Mouse (Mus musculus) lung, postnatal 0 days (tissue): Measurements from ENCODE around the gene Tpst1. TPM values are rescaled to one million over a fixed set of nuclear protein-coding genes. Genes with fewer than 3 reads are reported as not detected.

ENCODE experiments used
- ATAC-seq: fragments of 200-750 bp; cut with Nextera tagmentation; 2 replicates; pipeline ENCODE4 v1.8.0; 2017; ENCODE audit warnings: moderate library complexity
- DNase-seq: peaks from one replicate; pipeline ENCODE4 v3.0.0-alpha.2; 2016; ENCODE audit warnings: low spot score
- H3K27ac ChIP-seq: fragments of 300-500 bp; sonication (generic); 2 replicates; pipeline ENCODE4 v1.5.1; 2014; ENCODE audit warnings: antibody characterized with exemption, mild to moderate bottlenecking, low read length, mixed read lengths
- H3K27me3 ChIP-seq: fragments of 300-500 bp; sonication (generic); replicated peaks from 2 replicates; pipeline ENCODE4 v1.6.1; 2014; ENCODE audit warnings: low read length, mixed read lengths; ENCODE audit not compliant: insufficient read depth
- H3K36me3 ChIP-seq: fragments of 300-500 bp; sonication (generic); 2 replicates; pipeline ENCODE4 v1.6.1; 2014; ENCODE audit warnings: low read length, mixed read lengths; ENCODE audit not compliant: insufficient read depth
- H3K4me1 ChIP-seq: fragments of 300-500 bp; sonication (generic); 2 replicates; pipeline ENCODE4 v1.6.1; 2014; ENCODE audit warnings: antibody characterized with exemption, low read depth, low read length, mixed read lengths; ENCODE audit not compliant: insufficient read depth
- H3K4me2 ChIP-seq: fragments of 300-500 bp; sonication (generic); replicated peaks from 2 replicates; pipeline ENCODE4 v1.6.1; 2014; ENCODE audit warnings: low read depth, mild to moderate bottlenecking, low read length, moderate library complexity, mixed read lengths
- H3K4me3 ChIP-seq: fragments of 300-500 bp; sonication (generic); 2 replicates; pipeline ENCODE4 v1.5.1; 2014; ENCODE audit warnings: low read depth, low read length
- H3K9ac ChIP-seq: fragments of 300-500 bp; sonication (generic); replicated peaks from 2 replicates; pipeline ENCODE4 v1.6.1; 2014; ENCODE audit warnings: low read depth, mild to moderate bottlenecking
- H3K9me3 ChIP-seq: fragments of 300-500 bp; sonication (generic); 2 replicates; pipeline ENCODE4 v1.6.1; 2016; ENCODE audit warnings: low read length, mixed read lengths
- CTCF ChIP-seq: IDR thresholded peaks from 2 replicates; pipeline ENCODE4 v1.5.1; 2016; ENCODE audit warnings: antibody characterized with exemption, mild to moderate bottlenecking
- EP300 ChIP-seq: IDR thresholded peaks from 2 replicates; pipeline ENCODE4 v1.6.1; 2016; ENCODE audit warnings: antibody characterized with exemption, mild to moderate bottlenecking, control low read depth
- WGBS: fragments of 180-500 bp; shearing (Covaris S2); extraction: QIAGEN DNeasy Blood & Tissue Kit; methylation state at CpG from one replicate; pipeline ENCODE4 v1.1.7; 2014; 5-methylcytosine and 5-hydroxymethylcytosine counted together
- polyA plus RNA-seq: library from polyadenylated mRNA; unstranded; fragments of >200 nt; fragmentation: Nextera tagmentation; extraction: Ambion mirVana; gene quantifications from 2 replicates; pipeline ENCODE4 v1.2.1, GENCODE M21; 2015

Tpst1 gene
- polyA plus RNA-seq, 1 experiment from 2014 or later = 31.5 TPM

GRCm38 (mm10) chr5:130089626-130090393, 16.7 kb downstream of the Tpst1 start:
- ATAC-seq (peak; percentile 48), DNase-seq (peak; percentile 37)
- Histone ChIP-seq H3K36me3 (no peaks in the 10 kb centered on the region), H3K4me1 (no peaks in the 10 kb centered on the region), H3K9ac (no peak overlapping the region), H3K27ac (no peak overlapping the region), H3K27me3 (no peaks in the 10 kb centered on the region), H3K4me3 (no peak overlapping the region), H3K4me2 (no peak overlapping the region), H3K9me3 (no peaks in the 10 kb centered on the region)
- 73% methylated on average over 18 of the region's 18 CpGs for WGBS
- TF ChIP-seq CTCF (no peak), EP300 (no peak)

- Histone ChIP-seq H3K9ac (no peak overlapping the region), H3K9me3 (no peaks in the 10 kb centered on the region), H3K27me3 (no peaks in the 10 kb centered on the region), H3K27ac (no peak overlapping the region), H3K4me3 (no peak overlapping the region), H3K36me3 (no peaks in the 10 kb centered on the region), H3K4me1 (no peaks in the 10 kb centered on the region), H3K4me2 (no peak overlapping the region)
- 74% methylated on average over 12 of the region's 12 CpGs for WGBS
- no peak for TF ChIP-seq EP300
- no peak for TF ChIP-seq CTCF
- peak; percentile 25 for DNase-seq
- peak; percentile 71 for ATAC-seq
Measured at GRCm38 (mm10) chr5:130096754-130097153, 23.6 kb downstream of the Tpst1 start.

- Histone ChIP-seq H3K27ac (no peak overlapping the region), H3K9me3 (no peaks in the 10 kb centered on the region), H3K36me3 (no peaks in the 10 kb centered on the region), H3K4me3 (no peak overlapping the region), H3K4me1 (no peaks in the 10 kb centered on the region), H3K4me2 (no peak overlapping the region), H3K9ac (no peak overlapping the region), H3K27me3 (no peaks in the 10 kb centered on the region)
- TF ChIP-seq CTCF (no peak), EP300 (no peak)
- ATAC-seq = 0 out of 2 replicates have a peak, but pooled peaks have one; percentile 23
- WGBS = 34% methylated on average over 2 of the region's 2 CpGs
- no peak for DNase-seq
Measured at GRCm38 (mm10) chr5:130097837-130098236, 24.7 kb downstream of the Tpst1 start.

- H3K36me3 ChIP-seq = no peaks in the 10 kb centered on the region
- no peak overlapping the region for H3K9ac ChIP-seq
- ATAC-seq = no peak
- H3K27me3 ChIP-seq = no peaks in the 10 kb centered on the region
- DNase-seq = no peak
- H3K27ac ChIP-seq = no peak overlapping the region
- TF ChIP-seq EP300 (no peak), CTCF (no peak)
- no peak overlapping the region for H3K4me2 ChIP-seq
- H3K4me1 ChIP-seq = no peaks in the 10 kb centered on the region
- H3K9me3 ChIP-seq = no peaks in the 10 kb centered on the region
- WGBS = 93% methylated on average over 17 of the region's 17 CpGs
- H3K4me3 ChIP-seq = no peak overlapping the region
Measured at GRCm38 (mm10) chr5:130101724-130102123, 28.6 kb downstream of the Tpst1 start.

- Histone ChIP-seq H3K9me3 (no peaks in the 10 kb centered on the region), H3K4me1 (no peaks in the 10 kb centered on the region), H3K36me3 (no peaks in the 10 kb centered on the region), H3K27ac (no peak overlapping the region), H3K4me2 (no peak overlapping the region), H3K27me3 (no peaks in the 10 kb centered on the region), H3K4me3 (no peak overlapping the region), H3K9ac (no peak overlapping the region)
- DNase-seq (no peak), ATAC-seq (no peak)
- TF ChIP-seq CTCF (no peak), EP300 (no peak)
- 82% methylated on average over 3 of the region's 3 CpGs for WGBS
Measured at GRCm38 (mm10) chr5:130109348-130109747, 36.2 kb downstream of the Tpst1 start.

GRCm38 (mm10) chr5:130110632-130111464, 37.7 kb downstream of the Tpst1 start:
- 82% methylated on average over 12 of the region's 12 CpGs for WGBS
- ATAC-seq = no peak
- no peak for DNase-seq
- H3K27ac ChIP-seq = no peak overlapping the region
- H3K27me3 ChIP-seq = no peaks in the 10 kb centered on the region
- no peaks in the 10 kb centered on the region for H3K36me3 ChIP-seq
- H3K4me1 ChIP-seq = no peaks in the 10 kb centered on the region
- H3K4me2 ChIP-seq = no peak overlapping the region
- no peak overlapping the region for H3K9ac ChIP-seq
- H3K4me3 ChIP-seq = no peak overlapping the region
- TF ChIP-seq EP300 = no peak
- no peak for TF ChIP-seq CTCF
- no peaks in the 10 kb centered on the region for H3K9me3 ChIP-seq
